Mouse (Mus musculus) fibroblast of lung, adult 2 months (primary cell): ENCODE measurements around the gene Capn13.
A peak's percentile ranks its signal among the peaks of the same experiment; 100 is the strongest.
"Not testable (repeated sequence)": the region's sequence is repeated elsewhere in the genome, so short reads cannot be mapped to it uniquely, and the experiment has no call there.

Experiments used
- DNase-seq: peaks from one replicate; pipeline ENCODE4 v3.0.0-alpha.2; 2011; ENCODE audit warnings: low read depth

The Capn13 gene

GRCm38 (mm10) chr17:73277770-73278169 lies 122.9 kb downstream of the Capn13 start:
- no peak for DNase-seq

GRCm38 (mm10) chr17:73275066-73275465 lies 125.6 kb downstream of the Capn13 start:
- no peak for DNase-seq

DNA sequence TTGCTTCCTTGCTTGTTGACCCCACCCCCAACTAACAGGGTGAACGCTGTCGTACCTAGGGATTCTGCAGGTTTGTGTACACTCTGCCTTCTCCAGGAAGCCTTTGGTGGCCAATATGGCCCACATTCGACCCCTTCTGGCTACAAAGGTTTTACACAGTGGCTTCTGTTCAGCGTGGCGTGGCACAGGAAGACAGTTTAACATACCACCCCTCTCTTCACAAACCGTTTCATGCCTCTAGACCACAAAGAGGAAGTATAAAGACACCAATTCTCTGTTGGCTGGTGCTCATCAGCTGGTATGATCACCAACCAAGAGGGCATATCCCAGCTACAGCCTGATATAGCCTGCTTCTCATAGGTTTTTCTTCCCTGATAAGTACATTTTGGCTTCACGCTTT lies 126.9 kb downstream of the Capn13 start:
- DNase-seq, result no peak

- DNase-seq, result no peak
These were observed 128.7 kb downstream of the Capn13 start for GRCm38 (mm10) chr17:73271797-73272600.

GRCm38 (mm10) chr17:73270871-73271796 lies 129.5 kb downstream of the Capn13 start:
- no peak for DNase-seq

GRCm38 (mm10) chr17:73263077-73263501 lies 137.6 kb downstream of the Capn13 start:
- DNase-seq, result peak; percentile 99

GRCm38 (mm10) chr17:73262558-73262957 lies 138.1 kb downstream of the Capn13 start:
- DNase-seq, result no peak

DNA sequence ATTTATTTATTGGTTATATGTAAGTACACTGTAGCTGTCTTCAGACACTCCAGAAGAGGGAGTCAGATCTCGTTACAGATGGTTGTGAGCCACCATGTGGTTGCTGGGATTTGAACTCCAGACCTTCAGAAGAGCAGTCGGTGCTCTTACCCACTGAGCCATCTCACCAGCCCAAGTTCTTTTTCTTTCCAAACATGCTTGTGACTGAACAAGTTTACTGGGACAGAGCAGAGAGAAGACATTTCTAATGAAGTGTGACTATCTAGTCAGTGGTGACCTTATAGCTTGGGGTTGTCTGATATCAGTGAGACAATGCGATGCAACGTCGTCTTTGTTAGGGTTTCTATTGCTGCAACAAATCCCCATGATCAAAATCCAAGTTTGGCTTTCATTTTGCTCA lies 141.4 kb downstream of the Capn13 start:
- not testable (repeated sequence) for DNase-seq

- DNase-seq, result no peak
These were observed 142.0 kb downstream of the Capn13 start for GRCm38 (mm10) chr17:73258620-73259019.
